Mouse (Mus musculus) urinary bladder, postnatal 4 days (tissue): ENCODE measurements around the gene Fcrla.
A peak's percentile ranks its signal among the peaks of the same experiment; 100 is the strongest.

Source experiments
- DNase-seq, 2 experiments: peaks; one replicate each; pipeline ENCODE4 v3.0.0; 2021 to 2022; ENCODE audit warnings: low spot score in 2 of 2

Gene Fcrla

DNA sequence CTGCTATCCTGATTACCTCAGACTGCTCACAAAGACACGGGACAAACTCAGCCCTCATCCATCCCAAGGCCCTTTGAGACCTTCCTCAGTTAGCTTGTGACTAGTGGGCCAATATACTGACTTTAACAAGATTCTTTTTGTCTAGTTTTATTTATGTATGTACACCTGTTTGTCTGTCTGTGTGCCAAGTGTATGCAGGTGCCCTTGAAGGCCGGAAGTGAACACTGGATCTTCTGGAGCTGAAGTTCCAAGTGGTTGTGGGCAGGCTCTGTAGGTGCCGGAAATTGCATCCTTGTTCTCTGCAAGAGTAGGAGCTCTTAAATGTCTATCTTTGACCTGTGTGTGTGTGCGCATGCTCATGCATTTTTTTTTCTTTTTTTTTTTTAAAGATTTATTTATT is 1.9 kb upstream of the Fcrla start:
- DNase-seq = no peak

GRCm38 (mm10) chr1:170928467-170928866 is 1.1 kb upstream of the Fcrla start:
- DNase-seq = no peak

DNA sequence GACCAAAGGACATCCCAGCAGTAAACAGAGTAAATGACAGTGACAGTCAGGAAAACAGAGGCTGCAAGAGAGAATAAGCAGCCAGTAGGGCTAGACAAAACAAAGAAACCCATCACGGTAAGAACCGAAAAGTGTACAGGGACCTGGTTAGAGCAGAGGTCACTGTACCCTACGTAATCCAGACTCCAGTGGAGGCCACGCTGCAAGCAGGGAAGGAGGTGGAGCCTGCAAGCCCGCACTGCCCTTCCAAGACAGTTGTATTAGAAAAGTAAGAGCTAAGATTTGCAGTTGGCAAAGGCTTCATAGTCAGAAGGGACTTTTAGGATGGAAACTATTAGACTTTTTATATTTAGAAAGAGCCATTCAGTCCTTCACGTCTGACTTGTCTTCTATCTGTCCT is 442 bp downstream of the Fcrla start:
- no peak for DNase-seq

- DNase-seq = no peak
Observed at GRCm38 (mm10) chr1:170924485-170924884, 2.9 kb downstream of the Fcrla start.

DNA sequence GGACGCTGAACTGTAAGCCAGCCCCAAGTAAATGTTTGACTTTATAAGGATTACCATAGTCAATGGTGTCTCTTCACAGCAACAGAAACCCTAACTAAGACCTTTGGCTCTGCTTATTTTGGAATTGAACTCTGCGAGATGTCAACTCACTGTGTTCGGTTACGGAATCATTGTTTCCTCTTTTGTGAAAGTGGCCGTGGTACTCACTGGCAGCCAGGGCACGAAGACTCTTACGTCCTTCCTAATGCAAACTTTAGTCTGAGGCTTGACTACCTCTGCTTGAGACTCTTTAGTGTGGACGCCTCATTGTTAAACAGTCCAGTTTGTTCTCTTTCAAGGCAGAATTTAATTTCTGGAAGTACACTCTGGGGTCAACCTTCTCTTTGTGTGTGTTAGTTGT is 8.1 kb downstream of the Fcrla start:
- DNase-seq = no peak

- no peak for DNase-seq
Observed at GRCm38 (mm10) chr1:170915657-170916056, 11.7 kb downstream of the Fcrla start.

DNA sequence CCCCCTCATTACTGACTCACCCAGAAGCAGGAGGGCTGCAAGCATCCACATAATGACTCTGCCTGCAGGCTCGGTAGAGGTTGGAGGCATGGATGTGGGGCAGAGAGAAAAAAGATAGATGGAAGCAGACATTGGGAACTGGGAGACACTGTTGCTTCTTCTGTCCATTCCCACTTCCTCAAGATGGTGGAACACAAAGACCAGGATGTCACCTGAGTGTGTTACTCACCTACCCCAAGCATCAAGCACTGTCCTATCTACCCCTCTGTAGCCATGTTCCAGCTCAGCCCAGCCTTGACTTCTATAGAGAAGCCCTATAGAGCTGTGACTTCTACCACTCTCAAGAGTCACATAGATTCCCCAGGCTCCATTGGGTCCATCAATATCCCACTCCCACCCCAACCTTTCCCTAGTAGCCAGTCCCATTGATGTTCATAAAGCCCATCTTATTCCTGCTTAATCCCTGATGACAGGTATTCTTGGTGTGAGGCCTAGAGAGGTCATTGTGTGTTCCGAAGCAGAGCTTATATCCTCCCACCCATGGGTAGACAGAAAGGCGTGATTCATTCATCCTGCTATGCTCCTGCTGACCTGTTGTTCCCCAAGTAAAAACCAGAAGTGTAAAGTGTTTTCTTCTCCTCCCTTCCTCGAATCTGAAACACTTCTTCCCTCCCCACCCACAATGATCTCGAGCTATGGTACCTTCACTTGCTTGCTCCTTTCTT is 14.3 kb downstream of the Fcrla start, which contains the start of gene Fcrlb:
Fcrlb (minus strand) TSS at position 51 of the 725 bp plus-strand sequence.
- DNase-seq = no peak

- no peak for DNase-seq
Observed at GRCm38 (mm10) chr1:170911907-170912660, 15.3 kb downstream of the Fcrla start.

GRCm38 (mm10) chr1:170908341-170908740 is 19.0 kb downstream of the Fcrla start:
- DNase-seq = no peak

- peak; percentile 25 to 60 for DNase-seq
Observed at GRCm38 (mm10) chr1:170907456-170908191, 19.8 kb downstream of the Fcrla start.

- DNase-seq = no peak
Observed at GRCm38 (mm10) chr1:170907111-170907455, 20.3 kb downstream of the Fcrla start.

GRCm38 (mm10) chr1:170903485-170903884 is 23.9 kb downstream of the Fcrla start:
- no peak for DNase-seq

- peak; percentile 64 to 91 for DNase-seq
Observed at GRCm38 (mm10) chr1:170901536-170902238, 25.7 kb downstream of the Fcrla start.

GRCm38 (mm10) chr1:170900799-170901467 is 26.4 kb downstream of the Fcrla start:
- DNase-seq = no peak

DNA sequence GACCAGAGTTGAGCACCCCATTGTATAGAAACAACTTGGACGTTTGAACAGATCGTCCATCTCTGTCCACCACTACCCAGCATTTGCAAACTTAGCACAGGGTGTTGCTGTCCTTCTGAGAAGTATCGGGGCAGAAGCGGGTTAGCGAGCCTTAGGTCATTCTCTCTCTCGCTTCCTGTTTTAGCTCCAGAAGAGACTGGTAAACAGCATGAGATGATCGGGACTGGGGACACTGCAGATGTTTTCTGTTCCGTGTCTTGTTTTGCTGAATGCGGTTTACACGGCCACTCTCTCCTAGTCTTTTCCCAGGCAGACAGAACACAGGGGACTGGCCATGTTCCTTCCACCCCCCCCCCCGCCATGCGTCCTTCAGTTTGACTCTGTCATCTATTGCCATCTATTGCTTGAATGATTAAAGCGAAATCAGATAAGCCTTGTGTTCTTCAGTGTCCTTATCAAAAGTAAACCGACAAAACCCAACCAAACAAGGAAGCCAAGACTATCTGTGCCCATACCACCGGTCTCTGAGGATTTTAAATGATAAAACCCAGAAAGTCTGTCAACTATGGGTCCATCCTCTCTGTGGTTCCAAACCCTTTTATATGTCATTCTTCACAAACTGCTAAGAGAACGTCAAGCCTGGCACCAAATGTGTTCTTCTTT is 28.8 kb downstream of the Fcrla start:
- no peak for DNase-seq

DNA sequence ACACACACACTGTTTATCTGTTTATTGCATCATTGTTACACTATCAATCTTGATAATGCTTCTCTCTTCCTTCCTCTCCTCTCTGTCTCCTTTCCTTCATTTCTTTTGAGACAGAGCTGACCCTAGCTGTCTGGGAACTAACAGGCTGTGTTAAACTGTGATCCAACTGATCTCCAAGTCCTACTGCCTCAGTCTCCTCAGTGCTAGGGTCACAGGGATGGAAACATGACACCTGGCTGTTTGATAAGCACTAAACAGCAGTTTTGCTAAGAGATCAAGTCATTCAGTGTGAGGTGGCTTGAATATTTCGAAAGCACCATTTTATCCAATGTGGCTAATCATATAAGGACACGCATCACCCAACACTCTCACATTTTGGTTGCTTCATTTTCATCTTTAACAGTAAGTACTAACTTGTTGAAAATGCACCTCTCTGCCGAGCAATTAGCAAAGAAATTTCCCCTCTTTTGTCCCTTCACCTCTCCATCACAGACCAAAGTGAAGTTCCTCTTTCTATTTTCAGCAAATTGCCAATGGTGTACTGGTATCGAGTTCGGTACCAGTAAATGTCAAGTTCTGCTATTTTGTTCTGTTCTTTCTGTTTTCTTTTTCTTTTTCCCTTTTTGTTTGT is 30.6 kb downstream of the Fcrla start:
- no peak for DNase-seq

- DNase-seq = peak in 1 of 2 experiments; percentile 22
Observed at GRCm38 (mm10) chr1:170894603-170895602, 32.5 kb downstream of the Fcrla start.

- DNase-seq = no peak
Observed at GRCm38 (mm10) chr1:170892279-170892678, 35.1 kb downstream of the Fcrla start.

- DNase-seq = no peak
Observed at GRCm38 (mm10) chr1:170891646-170892045, 35.7 kb downstream of the Fcrla start.
